Mouse (Mus musculus): Measurements from ENCODE around the gene Ptpn22. TPM values are rescaled to one million over a fixed set of nuclear protein-coding genes. Genes with fewer than 3 reads are reported as not detected.

Gene Ptpn22
- polyA plus RNA-seq, 1 experiment from 2014 or later = 0.84 TPM

GRCm38 (mm10) chr3:103914010-103914669 lies 54.5 kb downstream of the Ptpn22 start, which contains the start of gene Rsbn1:
TSS of gene Rsbn1 (plus strand) at chr3:103914120.
- under 1% methylated on average over 55 of the region's 55 CpGs for WGBS

GRCm38 (mm10) chr3:103914732-103915508 lies 55.3 kb downstream of the Ptpn22 start:
- WGBS = under 1% methylated on average over 57 of the region's 60 CpGs
- peak; percentile 46 for ATAC-seq (ENCODE audit: low FRiP score)
- peak overlapping the region; percentile 82 for H3K4me2 ChIP-seq (replicated peaks)

More at GRCm38 (mm10) chr3:103914010-103914669, 54.5 kb downstream of the Ptpn22 start, which contains the start of gene Rsbn1:
- Histone ChIP-seq H3K4me1 (replicated peaks; ENCODE audit: control insufficient read depth, insufficient read depth, low read length) (peaks cover 18% of the 10 kb centered on the region), H3K9me3 (ENCODE audit: control insufficient read depth, low read length) (no peaks in the 10 kb centered on the region), H3K27ac (peak within 1 kb of the TSS; percentile 91), H3K27me3 (ENCODE audit: control insufficient read depth, insufficient read depth, low read length) (no peaks in the 10 kb centered on the region), H3K4me3 (replicated peaks; ENCODE audit: low read length) (peak within 1 kb of the TSS; percentile 93), H3K4me2 (replicated peaks) (peak within 1 kb of the TSS; percentile 82), H3K36me3 (replicated peaks; ENCODE audit: control insufficient read depth, insufficient read depth) (no peaks in the 10 kb centered on the region), H3K9ac (peak within 1 kb of the TSS; percentile 93)
- DNase-seq (ENCODE audit: low spot score) (peak; percentile 96), ATAC-seq (ENCODE audit: low FRiP score) (peak; percentile 100)

DNA sequence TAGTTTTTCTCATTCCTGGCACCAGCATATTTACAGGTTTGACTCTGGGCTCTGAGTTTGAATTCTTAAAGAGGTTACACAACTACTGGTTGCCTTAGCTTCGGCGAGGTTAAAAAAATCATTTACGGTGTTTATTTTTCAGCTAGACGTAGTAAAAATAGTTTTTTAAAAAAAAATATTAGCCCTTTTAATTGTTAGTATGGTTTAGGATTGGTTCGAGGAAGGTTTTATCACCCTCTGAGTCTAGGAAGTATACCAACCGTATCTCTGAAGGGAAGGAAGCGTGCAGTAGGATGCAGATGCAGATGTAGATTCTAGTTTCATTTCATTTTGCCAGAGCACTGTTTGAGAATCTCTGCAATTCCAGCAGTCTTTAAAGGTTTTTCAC lies 55.9 kb downstream of the Ptpn22 start:
- Histone ChIP-seq H3K9ac (peak overlapping the region; percentile 93), H3K27ac (no peak overlapping the region; the same call in 1 of the 2 replicates), H3K4me1 (replicated peaks; ENCODE audit: control insufficient read depth, insufficient read depth, low read length) (peaks cover 18% of the 10 kb centered on the region), H3K36me3 (replicated peaks; ENCODE audit: control insufficient read depth, insufficient read depth) (no peaks in the 10 kb centered on the region), H3K9me3 (ENCODE audit: control insufficient read depth, low read length) (no peaks in the 10 kb centered on the region), H3K4me2 (replicated peaks) (peak overlapping the region; percentile 82), H3K4me3 (replicated peaks; ENCODE audit: low read length) (peak overlapping the region; percentile 93), H3K27me3 (ENCODE audit: control insufficient read depth, insufficient read depth, low read length) (no peaks in the 10 kb centered on the region)
- WGBS = 6% methylated on average over 7 of the region's 7 CpGs
- ATAC-seq (ENCODE audit: low FRiP score) (no peak), DNase-seq (ENCODE audit: low spot score) (no peak)

More at GRCm38 (mm10) chr3:103914732-103915508, 55.3 kb downstream of the Ptpn22 start:
- peak overlapping the region; percentile 93 for H3K4me3 ChIP-seq (replicated peaks; ENCODE audit: low read length)
- H3K9ac ChIP-seq = peak overlapping the region; percentile 93
- peak; percentile 47 for DNase-seq (ENCODE audit: low spot score)
- peak overlapping the region; percentile 91 for H3K27ac ChIP-seq
- no peaks in the 10 kb centered on the region for H3K36me3 ChIP-seq (replicated peaks; ENCODE audit: control insufficient read depth, insufficient read depth)
- peaks cover 18% of the 10 kb centered on the region for H3K4me1 ChIP-seq (replicated peaks; ENCODE audit: control insufficient read depth, insufficient read depth, low read length)
- no peaks in the 10 kb centered on the region for H3K27me3 ChIP-seq (ENCODE audit: control insufficient read depth, insufficient read depth, low read length)
- H3K9me3 ChIP-seq (ENCODE audit: control insufficient read depth, low read length) = no peaks in the 10 kb centered on the region

DNA sequence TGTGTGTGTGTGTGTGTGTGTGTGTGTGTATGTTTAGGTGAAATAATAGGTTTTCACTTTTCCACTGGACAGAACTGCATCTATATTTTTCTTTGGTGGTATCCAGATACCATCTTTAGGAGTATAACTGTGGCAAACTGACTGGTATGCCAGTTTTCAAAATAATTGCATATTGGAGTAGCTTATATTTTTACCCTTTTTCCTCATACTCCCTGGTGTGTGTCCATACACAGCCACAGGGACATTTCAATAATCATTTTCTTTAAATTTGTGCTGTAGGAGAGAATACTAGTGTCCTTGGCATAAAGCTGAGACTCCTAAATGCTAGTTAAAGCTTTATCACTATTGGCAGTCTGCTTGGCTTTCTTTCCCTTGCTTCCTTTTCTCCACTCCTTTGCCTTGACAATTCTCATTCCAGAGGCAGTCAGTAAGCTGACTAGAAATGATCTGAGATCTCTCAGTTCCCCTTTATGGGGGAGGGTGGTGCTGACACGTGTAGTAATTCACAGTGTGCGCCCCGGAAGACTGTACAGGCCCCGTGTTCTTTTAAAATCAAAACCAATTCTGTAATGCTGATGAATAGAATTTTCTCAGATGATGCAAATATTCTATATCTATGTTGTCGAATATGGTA lies 56.7 kb downstream of the Ptpn22 start:
- DNase-seq (ENCODE audit: low spot score) (no peak), ATAC-seq (ENCODE audit: low FRiP score) (no peak)
- 37% methylated on average over 5 of the region's 5 CpGs for WGBS
- H3K9me3 ChIP-seq (ENCODE audit: control insufficient read depth, low read length) = no peaks in the 10 kb centered on the region
- peaks cover 18% of the 10 kb centered on the region for H3K4me1 ChIP-seq (replicated peaks; ENCODE audit: control insufficient read depth, insufficient read depth, low read length)
- peak overlapping the region; percentile 24 for H3K9ac ChIP-seq
- H3K36me3 ChIP-seq (replicated peaks; ENCODE audit: control insufficient read depth, insufficient read depth) = no peaks in the 10 kb centered on the region
- H3K27ac ChIP-seq = no peak overlapping the region
- peak overlapping the region; percentile 93 for H3K4me3 ChIP-seq (replicated peaks; ENCODE audit: low read length)
- H3K27me3 ChIP-seq (ENCODE audit: control insufficient read depth, insufficient read depth, low read length) = no peaks in the 10 kb centered on the region
- H3K4me2 ChIP-seq (replicated peaks) = peak overlapping the region; percentile 82

DNA sequence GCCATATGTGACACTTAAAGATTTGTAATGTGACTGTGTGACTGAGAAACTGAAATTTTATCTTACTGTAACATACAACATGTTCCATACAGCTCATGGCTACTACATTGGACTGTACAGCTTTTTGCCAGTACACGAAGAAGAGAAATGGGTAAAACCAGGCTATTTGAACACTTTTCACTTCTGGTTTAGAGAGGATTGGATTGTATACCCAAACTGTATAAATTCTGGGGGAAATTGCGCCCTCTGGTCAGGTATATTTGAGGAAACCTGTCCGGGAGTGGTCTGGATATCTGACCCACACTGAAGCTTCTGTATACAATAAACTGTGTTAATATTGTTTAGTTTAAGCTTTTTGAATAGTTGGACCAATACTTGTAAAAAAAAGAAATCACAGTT lies 57.2 kb downstream of the Ptpn22 start:
- peak overlapping the region; percentile 93 for H3K4me3 ChIP-seq (replicated peaks; ENCODE audit: low read length)
- H3K4me1 ChIP-seq (replicated peaks; ENCODE audit: control insufficient read depth, insufficient read depth, low read length) = peaks cover 23% of the 10 kb centered on the region
- peak overlapping the region; percentile 82 for H3K4me2 ChIP-seq (replicated peaks)
- DNase-seq (ENCODE audit: low spot score) (no peak), ATAC-seq (ENCODE audit: low FRiP score) (no peak)
- no peaks in the 10 kb centered on the region for H3K36me3 ChIP-seq (replicated peaks; ENCODE audit: control insufficient read depth, insufficient read depth)
- no peaks in the 10 kb centered on the region for H3K27me3 ChIP-seq (ENCODE audit: control insufficient read depth, insufficient read depth, low read length)
- no peaks in the 10 kb centered on the region for H3K9me3 ChIP-seq (ENCODE audit: control insufficient read depth, low read length)
- H3K27ac ChIP-seq = no peak overlapping the region
- peak overlapping the region; percentile 24 for H3K9ac ChIP-seq
- WGBS = 77% methylated on average over 3 of the region's 3 CpGs

DNA sequence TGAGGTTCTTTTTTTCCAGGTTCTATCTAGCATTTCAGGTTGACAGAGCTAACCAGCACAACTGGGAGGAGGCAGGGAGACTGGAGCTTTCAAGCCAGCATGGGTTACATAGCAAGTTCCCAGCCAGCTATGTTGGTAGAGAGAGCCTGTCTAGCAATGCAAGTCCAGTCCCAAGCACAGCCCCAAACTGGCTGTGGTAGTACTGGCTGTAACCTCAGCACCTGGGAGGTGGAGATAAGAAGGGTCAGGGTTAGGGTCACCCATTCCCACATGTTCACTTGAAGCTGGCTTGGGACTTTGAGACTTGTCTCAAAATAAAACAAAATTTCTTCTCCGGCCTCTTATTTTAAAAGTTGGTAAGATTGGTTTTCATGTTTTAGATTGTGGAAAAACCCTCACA lies 60.5 kb downstream of the Ptpn22 start:
- Histone ChIP-seq H3K9me3 (ENCODE audit: control insufficient read depth, low read length) (no peaks in the 10 kb centered on the region), H3K27me3 (ENCODE audit: control insufficient read depth, insufficient read depth, low read length) (no peaks in the 10 kb centered on the region), H3K36me3 (replicated peaks; ENCODE audit: control insufficient read depth, insufficient read depth) (no peaks in the 10 kb centered on the region), H3K4me1 (replicated peaks; ENCODE audit: control insufficient read depth, insufficient read depth, low read length) (peaks cover 34% of the 10 kb centered on the region), H3K4me3 (replicated peaks; ENCODE audit: low read length) (no peak overlapping the region), H3K27ac (no peak overlapping the region), H3K9ac (no peak overlapping the region), H3K4me2 (replicated peaks) (no peak overlapping the region)
- DNase-seq (ENCODE audit: low spot score) (no peak), ATAC-seq (ENCODE audit: low FRiP score) (no peak)
- WGBS = 100% methylated on average over 1 of the region's 1 CpGs

- Histone ChIP-seq H3K4me2 (replicated peaks) (no peak overlapping the region), H3K27ac (no peak overlapping the region), H3K4me3 (replicated peaks; ENCODE audit: low read length) (no peak overlapping the region), H3K9ac (no peak overlapping the region), H3K36me3 (replicated peaks; ENCODE audit: control insufficient read depth, insufficient read depth) (peaks cover 4% of the 10 kb centered on the region), H3K9me3 (ENCODE audit: control insufficient read depth, low read length) (no peaks in the 10 kb centered on the region), H3K4me1 (replicated peaks; ENCODE audit: control insufficient read depth, insufficient read depth, low read length) (peaks cover 22% of the 10 kb centered on the region), H3K27me3 (ENCODE audit: control insufficient read depth, insufficient read depth, low read length) (no peaks in the 10 kb centered on the region)
- DNase-seq (ENCODE audit: low spot score) (no peak), ATAC-seq (ENCODE audit: low FRiP score) (no peak)
- WGBS = 71% methylated on average over 3 of the region's 3 CpGs
Observed at GRCm38 (mm10) chr3:103925302-103925701, 65.7 kb downstream of the Ptpn22 start.

DNA sequence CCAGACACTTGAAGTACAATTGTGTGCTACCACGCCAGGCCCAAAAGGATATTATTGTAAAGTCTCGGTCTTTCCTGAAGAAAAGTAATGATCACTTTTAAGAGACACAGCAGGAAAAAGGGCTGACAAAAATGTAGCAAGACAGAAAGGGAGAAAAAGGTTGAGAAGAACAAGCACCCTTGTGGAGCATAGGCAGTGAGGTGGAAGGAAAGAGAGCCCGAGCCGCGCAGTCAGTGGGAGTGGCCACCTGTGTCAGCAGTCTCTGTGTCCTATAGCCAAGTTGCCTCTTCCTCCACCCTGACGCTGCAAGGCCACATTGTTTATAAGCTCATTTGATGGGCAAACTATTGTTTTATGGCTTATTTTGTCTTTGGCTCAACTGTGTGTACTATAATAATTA lies 67.9 kb downstream of the Ptpn22 start:
- DNase-seq (ENCODE audit: low spot score) = no peak
- Histone ChIP-seq H3K4me1 (replicated peaks; ENCODE audit: control insufficient read depth, insufficient read depth, low read length) (peaks cover 16% of the 10 kb centered on the region), H3K36me3 (replicated peaks; ENCODE audit: control insufficient read depth, insufficient read depth) (peaks cover 6% of the 10 kb centered on the region), H3K9ac (no peak overlapping the region; the same call in 1 of the 2 replicates), H3K9me3 (ENCODE audit: control insufficient read depth, low read length) (no peaks in the 10 kb centered on the region), H3K4me3 (replicated peaks; ENCODE audit: low read length) (no peak overlapping the region), H3K27ac (0 out of 2 replicates have a peak overlapping the region, but pooled peaks have one; percentile 53), H3K4me2 (replicated peaks) (0 out of 2 replicates have a peak overlapping the region, but pooled peaks have one; percentile 7), H3K27me3 (ENCODE audit: control insufficient read depth, insufficient read depth, low read length) (no peaks in the 10 kb centered on the region)
- whole genome bisulfite sequencing = 38% methylated on average over 6 of the region's 6 CpGs
- no peak for ATAC-seq (ENCODE audit: low FRiP score)
